Mouse (Mus musculus): ENCODE measurements around the gene Ccdc141.

Gene Ccdc141

GRCm38 (mm10) chr2:76998351-76998750 is 172.1 kb downstream of the Ccdc141 start:
- no peak for TF ChIP-seq GATA4 (IDR thresholded peaks at IDR 0.05; ENCODE audit: insufficient replicate concordance, low read length)

GRCm38 (mm10) chr2:76992493-76993201 is 177.8 kb downstream of the Ccdc141 start:
- TF ChIP-seq GATA4 (IDR thresholded peaks at IDR 0.05; ENCODE audit: insufficient replicate concordance, low read length), result no peak

- no peak for TF ChIP-seq GATA4 (IDR thresholded peaks at IDR 0.05; ENCODE audit: insufficient replicate concordance, low read length)
Measured at GRCm38 (mm10) chr2:76987317-76987716, 183.1 kb downstream of the Ccdc141 start.

- no peak for TF ChIP-seq GATA4 (IDR thresholded peaks at IDR 0.05; ENCODE audit: insufficient replicate concordance, low read length)
Measured at GRCm38 (mm10) chr2:76984384-76984783, 186.1 kb downstream of the Ccdc141 start.

GRCm38 (mm10) chr2:76983601-76984000 is 186.8 kb downstream of the Ccdc141 start:
- no peak for TF ChIP-seq GATA4 (IDR thresholded peaks at IDR 0.05; ENCODE audit: insufficient replicate concordance, low read length)

- no peak for TF ChIP-seq GATA4 (IDR thresholded peaks at IDR 0.05; ENCODE audit: insufficient replicate concordance, low read length)
Measured at GRCm38 (mm10) chr2:76982391-76983145, 187.9 kb downstream of the Ccdc141 start, which contains the start of gene Ttn. TSS of gene Ttn (minus strand) at chr2:76982547.

GRCm38 (mm10) chr2:76981717-76982116 is 188.7 kb downstream of the Ccdc141 start:
- TF ChIP-seq GATA4 (IDR thresholded peaks at IDR 0.05; ENCODE audit: insufficient replicate concordance, low read length), result no peak

- no peak for TF ChIP-seq GATA4 (IDR thresholded peaks at IDR 0.05; ENCODE audit: insufficient replicate concordance, low read length)
Measured at GRCm38 (mm10) chr2:76980146-76980545, 190.3 kb downstream of the Ccdc141 start.

- TF ChIP-seq GATA4 (IDR thresholded peaks at IDR 0.05; ENCODE audit: insufficient replicate concordance, low read length), result no peak
Measured at GRCm38 (mm10) chr2:76977650-76978049, 192.8 kb downstream of the Ccdc141 start.

- TF ChIP-seq GATA4 (IDR thresholded peaks at IDR 0.05; ENCODE audit: insufficient replicate concordance, low read length), result no peak
Measured at GRCm38 (mm10) chr2:76972051-76972450, 198.4 kb downstream of the Ccdc141 start.

- TF ChIP-seq GATA4 (IDR thresholded peaks at IDR 0.05; ENCODE audit: insufficient replicate concordance, low read length), result no peak
Measured at GRCm38 (mm10) chr2:76971069-76971468, 199.4 kb downstream of the Ccdc141 start.

GRCm38 (mm10) chr2:76970669-76971068 is 199.8 kb downstream of the Ccdc141 start:
- no peak for TF ChIP-seq GATA4 (IDR thresholded peaks at IDR 0.05; ENCODE audit: insufficient replicate concordance, low read length)

GRCm38 (mm10) chr2:76970204-76970603 is 200.2 kb downstream of the Ccdc141 start:
- TF ChIP-seq GATA4 (IDR thresholded peaks at IDR 0.05; ENCODE audit: insufficient replicate concordance, low read length), result no peak

GRCm38 (mm10) chr2:76969637-76970036 is 200.8 kb downstream of the Ccdc141 start:
- TF ChIP-seq GATA4 (IDR thresholded peaks at IDR 0.05; ENCODE audit: insufficient replicate concordance, low read length), result no peak

GRCm38 (mm10) chr2:76968919-76969318 is 201.5 kb downstream of the Ccdc141 start:
- TF ChIP-seq GATA4 (IDR thresholded peaks at IDR 0.05; ENCODE audit: insufficient replicate concordance, low read length), result no peak

- no peak for TF ChIP-seq GATA4 (IDR thresholded peaks at IDR 0.05; ENCODE audit: insufficient replicate concordance, low read length)
Measured at GRCm38 (mm10) chr2:76966582-76966981, 203.9 kb downstream of the Ccdc141 start.
